Mouse (Mus musculus) olfactory bulb, adult 2 months (tissue): ENCODE measurements around the gene Cdh12.

Experiments
- CTCF ChIP-seq: fragments of 200-500 bp; IDR thresholded peaks from 2 replicates; pipeline ENCODE4 v1.5.1; 2012; ENCODE audit warnings: low read depth, mild to moderate bottlenecking, low read length, moderate library complexity; ENCODE audit not compliant: insufficient read depth
- POLR2A ChIP-seq: fragments of 200-500 bp; IDR thresholded peaks from 2 replicates; pipeline ENCODE4 v1.6.1; 2012; ENCODE audit warnings: mild to moderate bottlenecking, low read depth, low read length, moderate library complexity; ENCODE audit not compliant: insufficient read depth

GRCm38 (mm10) chr15:20463601-20464000 is 14.5 kb downstream of the Cdh12 start:
- TF ChIP-seq CTCF (no peak), POLR2A (no peak)
